Mouse (Mus musculus): ENCODE data around the gene Olfr749. TPM values are rescaled to one million over a fixed set of nuclear protein-coding genes. Genes with fewer than 3 reads are reported as not detected.

Olfr749 gene
- polyA plus RNA-seq (2015; fragmentation: Nextera tagmentation; extraction: Ambion mirVana): not detected in 2 replicates

GRCm38 (mm10) chr14:50744994-50745393, at the start of gene Olfr749:
TSS of gene Olfr749 (minus strand) at chr14:50745094.

GRCm38 (mm10) chr14:50785251-50785637, 40.4 kb upstream of the Olfr749 start, which contains the start of gene Ttc5:
TSS of gene Ttc5 (minus strand) at chr14:50785519.

GRCm38 (mm10) chr14:50707073-50707472, 37.8 kb downstream of the Olfr749 start, which contains the start of gene Olfr748:
TSS of gene Olfr748 (plus strand) at chr14:50707373.

GRCm38 (mm10) chr14:50693106-50693505, 51.8 kb downstream of the Olfr749 start, which contains the start of gene Olfr747:
TSS of gene Olfr747 (minus strand) at chr14:50693206.

Other genes starting within 250 kb of the Olfr749 start
- gene Olfr742, start 241.5 kb downstream of the Olfr749 start, polyA plus RNA-seq (2015; fragmentation: Nextera tagmentation; extraction: Ambion mirVana): not detected in 2 replicates
- not detected in 2 replicates for gene Olfr743, start 223.3 kb downstream of the Olfr749 start, polyA plus RNA-seq (2015; fragmentation: Nextera tagmentation; extraction: Ambion mirVana)
- gene Olfr744, start 130.2 kb downstream of the Olfr749 start, polyA plus RNA-seq (2015; fragmentation: Nextera tagmentation; extraction: Ambion mirVana): not detected in 2 replicates
- not detected in 2 replicates for gene Olfr745, start 105.7 kb downstream of the Olfr749 start, polyA plus RNA-seq (2015; fragmentation: Nextera tagmentation; extraction: Ambion mirVana)
- not detected in 2 replicates for gene Olfr746, start 98.0 kb downstream of the Olfr749 start, polyA plus RNA-seq (2015; fragmentation: Nextera tagmentation; extraction: Ambion mirVana)
- gene Olfr747, start 51.9 kb downstream of the Olfr749 start, polyA plus RNA-seq (2015; fragmentation: Nextera tagmentation; extraction: Ambion mirVana): not detected in 2 replicates
- not detected in 2 replicates for gene Olfr748, start 37.7 kb downstream of the Olfr749 start, polyA plus RNA-seq (2015; fragmentation: Nextera tagmentation; extraction: Ambion mirVana)
- gene Ttc5, start 40.4 kb upstream of the Olfr749 start, polyA plus RNA-seq (2015; fragmentation: Nextera tagmentation; extraction: Ambion mirVana): 36.4 and 40.1 TPM in 2 replicates
- not detected in 2 replicates for gene Ccnb1ip1, start 62.6 kb upstream of the Olfr749 start, polyA plus RNA-seq (2015; fragmentation: Nextera tagmentation; extraction: Ambion mirVana)
- 26.6 and 27.3 TPM in 2 replicates for gene Parp2, start 62.7 kb upstream of the Olfr749 start, polyA plus RNA-seq (2015; fragmentation: Nextera tagmentation; extraction: Ambion mirVana)
- 6.8 and 7.5 TPM in 2 replicates for gene Tep1, start 125.5 kb upstream of the Olfr749 start, polyA plus RNA-seq (2015; fragmentation: Nextera tagmentation; extraction: Ambion mirVana)
- gene Klhl33, start 152.4 kb upstream of the Olfr749 start, polyA plus RNA-seq (2015; fragmentation: Nextera tagmentation; extraction: Ambion mirVana): 0.31 and 0.64 TPM in 2 replicates
- gene Osgep, start 179.8 kb upstream of the Olfr749 start, polyA plus RNA-seq (2015; fragmentation: Nextera tagmentation; extraction: Ambion mirVana): 78.2 and 87.5 TPM in 2 replicates
- 91.5 and 98.7 TPM in 2 replicates for gene Apex1, start 179.9 kb upstream of the Olfr749 start, polyA plus RNA-seq (2015; fragmentation: Nextera tagmentation; extraction: Ambion mirVana)
- gene Pip4p1, start 185.8 kb upstream of the Olfr749 start, polyA plus RNA-seq (2015; fragmentation: Nextera tagmentation; extraction: Ambion mirVana): 32.4 and 42.5 TPM in 2 replicates
- gene Pnp, start 186.0 kb upstream of the Olfr749 start, polyA plus RNA-seq (2015; fragmentation: Nextera tagmentation; extraction: Ambion mirVana): 46.9 and 49.2 TPM in 2 replicates
- gene Gm49342, start 199.4 kb upstream of the Olfr749 start, polyA plus RNA-seq (2015; fragmentation: Nextera tagmentation; extraction: Ambion mirVana): not detected in 2 replicates
- 0.75 and 1.3 TPM in 2 replicates for gene Pnp2, start 210.9 kb upstream of the Olfr749 start, polyA plus RNA-seq (2015; fragmentation: Nextera tagmentation; extraction: Ambion mirVana)